Mouse (Mus musculus): ENCODE measurements around the gene Rnaset2a. TPM values are rescaled to one million over a fixed set of nuclear protein-coding genes. Genes with fewer than 3 reads are reported as not detected.
"Not testable (repeated sequence)": the region's sequence is repeated elsewhere in the genome, so short reads cannot be mapped to it uniquely, and the experiment has no call there.

The Rnaset2a gene
- polyA plus RNA-seq, 1 experiment: 79.8 TPM

DNA sequence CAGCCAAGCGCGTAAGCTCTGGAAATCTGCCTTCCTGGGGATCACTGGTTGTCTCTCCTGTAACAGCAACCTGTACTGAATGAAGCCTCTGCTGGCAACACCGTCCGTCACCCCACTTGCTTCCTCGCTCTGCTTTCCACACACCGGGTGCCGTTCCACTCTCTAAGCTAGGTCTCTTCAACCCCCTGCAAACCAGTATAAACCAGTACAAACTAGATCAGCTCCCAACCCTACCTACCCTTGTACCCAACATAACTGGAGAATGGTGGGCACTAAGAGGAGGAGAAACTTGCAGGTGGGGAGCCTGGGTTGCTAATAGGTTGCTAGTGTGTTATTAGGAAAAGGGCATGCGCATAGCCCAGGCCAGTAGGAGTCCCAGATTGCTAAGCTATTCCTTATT, 8.1 kb upstream of the Rnaset2a start:
- not testable (repeated sequence) for H3K4me1 ChIP-seq (replicated peaks; ENCODE audit: control insufficient read depth, insufficient read depth, low read length); H3K27ac ChIP-seq (ENCODE audit: control insufficient read depth, insufficient read depth, low read length); H3K36me3 ChIP-seq (ENCODE audit: control insufficient read depth, insufficient read depth, low read length); H3K27me3 ChIP-seq (ENCODE audit: control insufficient read depth, insufficient read depth, low read length); DNase-seq; H3K4me3 ChIP-seq (ENCODE audit: control insufficient read depth, insufficient read depth, low read length)
- 100% methylated on average over 1 of the region's 8 CpGs for WGBS

DNA sequence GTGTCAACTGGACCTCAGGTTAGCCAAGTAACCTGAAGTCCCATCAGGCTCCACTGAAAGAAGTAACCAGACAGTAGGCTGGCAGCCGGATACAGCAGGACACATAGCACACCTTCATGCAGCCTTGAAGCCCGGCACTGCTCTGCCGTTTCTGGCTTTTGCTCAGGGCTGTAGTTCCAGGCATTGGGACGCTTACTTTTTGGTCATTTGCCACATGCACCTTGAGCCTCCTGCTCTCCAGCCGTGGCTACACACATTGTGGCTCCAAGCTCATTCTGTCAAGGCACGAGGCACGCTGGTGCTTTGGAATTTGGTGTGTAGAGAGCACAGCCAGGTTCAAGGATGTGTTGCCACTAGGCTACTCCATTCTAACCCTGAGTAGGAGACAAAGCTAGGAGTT, 7.1 kb upstream of the Rnaset2a start:
- not testable (repeated sequence) for H3K4me1 ChIP-seq (replicated peaks; ENCODE audit: control insufficient read depth, insufficient read depth, low read length); H3K36me3 ChIP-seq (ENCODE audit: control insufficient read depth, insufficient read depth, low read length); H3K4me3 ChIP-seq (ENCODE audit: control insufficient read depth, insufficient read depth, low read length); H3K27me3 ChIP-seq (ENCODE audit: control insufficient read depth, insufficient read depth, low read length); H3K27ac ChIP-seq (ENCODE audit: control insufficient read depth, insufficient read depth, low read length); DNase-seq
- WGBS: 95% methylated on average over 7 of the region's 7 CpGs

DNA sequence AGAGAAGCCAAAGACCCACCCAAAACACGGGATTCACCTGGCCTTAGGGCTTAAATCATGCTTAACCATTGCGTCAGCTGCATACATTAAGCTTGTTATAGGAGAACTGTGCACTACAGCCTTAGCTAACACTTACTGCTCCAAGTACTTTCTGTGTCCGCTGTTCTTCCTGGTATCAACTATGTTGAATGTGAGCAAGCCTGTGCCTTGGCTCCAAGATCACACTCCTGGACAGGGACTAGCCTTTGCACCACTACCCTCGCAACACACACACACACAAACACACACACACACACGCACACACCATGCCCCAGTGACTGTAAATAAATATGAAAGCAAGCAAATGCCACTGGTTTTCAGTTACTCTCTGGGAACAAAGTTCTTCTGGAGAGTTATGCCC, 966 bp downstream of the Rnaset2a start:
- peak; percentile 18 for DNase-seq
- not testable (repeated sequence) for H3K27me3 ChIP-seq (ENCODE audit: control insufficient read depth, insufficient read depth, low read length)

DNA sequence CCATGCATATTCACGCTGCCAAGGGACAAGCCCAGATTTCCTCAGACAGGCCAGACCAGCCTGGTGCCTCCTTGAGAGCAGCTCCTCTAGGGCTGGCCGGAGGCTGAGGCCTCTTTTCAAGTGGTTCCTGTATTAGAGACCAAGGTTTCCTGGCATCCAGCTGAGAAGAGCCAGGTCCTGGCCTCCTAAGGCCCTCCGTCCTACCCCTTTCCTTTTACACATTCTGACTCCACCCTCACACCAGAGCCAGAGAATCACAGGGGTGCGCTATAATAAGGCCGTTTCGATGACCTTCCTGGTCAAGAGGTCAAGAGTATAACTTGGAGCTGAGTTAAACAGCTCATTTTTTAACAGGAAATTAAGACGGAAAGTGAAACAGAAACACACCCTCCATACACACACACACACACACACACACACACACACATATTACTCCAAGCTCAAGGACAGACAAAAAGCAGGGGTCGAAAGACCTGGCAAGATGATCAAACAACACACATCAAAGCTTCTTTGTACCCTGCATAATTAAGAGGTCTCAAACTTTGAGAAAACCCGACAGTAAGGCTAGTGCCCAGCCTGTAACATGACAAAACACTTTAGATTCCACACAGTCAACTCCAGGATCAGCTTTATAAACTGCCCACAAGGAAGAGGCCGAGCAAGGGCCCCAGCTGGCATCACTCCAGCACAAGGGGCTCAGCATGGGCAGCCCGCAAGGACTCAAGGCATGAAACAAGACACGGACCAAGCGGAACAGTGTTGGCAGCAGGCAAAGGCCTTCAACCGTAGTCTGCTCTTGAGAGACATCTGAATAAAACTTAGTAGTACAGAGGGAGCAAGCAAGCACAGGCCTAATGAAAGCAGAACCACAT, 3.9 kb downstream of the Rnaset2a start:
- H3K27me3 ChIP-seq (ENCODE audit: control insufficient read depth, insufficient read depth, low read length); DNase-seq; H3K4me3 ChIP-seq (ENCODE audit: control insufficient read depth, insufficient read depth, low read length); H3K27ac ChIP-seq (ENCODE audit: control insufficient read depth, insufficient read depth, low read length); H3K36me3 ChIP-seq (ENCODE audit: control insufficient read depth, insufficient read depth, low read length): not testable (repeated sequence)
- peaks cover 14% of the 10 kb centered on the region for H3K4me1 ChIP-seq (replicated peaks; ENCODE audit: control insufficient read depth, insufficient read depth, low read length)
- 42% methylated on average over 13 of the region's 14 CpGs for WGBS

More for the DNA sequence above, 966 bp downstream of the Rnaset2a start:
- H3K27ac ChIP-seq (ENCODE audit: control insufficient read depth, insufficient read depth, low read length): peak overlapping the region; percentile 46; the same call in 1 of the 2 replicates
- peak overlapping the region; percentile 76 for H3K4me3 ChIP-seq (ENCODE audit: control insufficient read depth, insufficient read depth, low read length)
- 13% methylated on average over 5 of the region's 5 CpGs for WGBS
- H3K36me3 ChIP-seq (ENCODE audit: control insufficient read depth, insufficient read depth, low read length): not testable (repeated sequence)
- H3K4me1 ChIP-seq (replicated peaks; ENCODE audit: control insufficient read depth, insufficient read depth, low read length): peaks cover 14% of the 10 kb centered on the region

DNA sequence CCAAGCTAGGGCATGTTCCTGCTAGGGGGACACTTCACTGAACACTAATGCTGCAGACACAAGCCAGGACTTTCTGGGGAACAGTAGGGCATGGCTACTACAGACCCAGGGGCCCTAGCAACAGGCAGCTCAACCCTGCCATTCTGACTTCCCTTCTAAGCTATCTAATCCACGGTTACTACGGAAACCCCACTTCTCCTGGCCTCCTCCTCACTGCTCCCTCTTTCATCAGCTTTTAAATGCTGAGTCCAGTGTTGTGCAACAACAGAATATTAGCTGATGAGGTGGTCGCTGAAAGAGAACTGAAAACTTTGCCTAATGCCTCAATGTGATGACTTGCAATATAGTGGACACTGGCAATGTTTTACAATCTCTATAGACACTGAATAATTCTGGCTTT, 7.7 kb downstream of the Rnaset2a start:
- H3K4me1 ChIP-seq (replicated peaks; ENCODE audit: control insufficient read depth, insufficient read depth, low read length); H3K27me3 ChIP-seq (ENCODE audit: control insufficient read depth, insufficient read depth, low read length); H3K4me3 ChIP-seq (ENCODE audit: control insufficient read depth, insufficient read depth, low read length); DNase-seq; H3K36me3 ChIP-seq (ENCODE audit: control insufficient read depth, insufficient read depth, low read length); H3K27ac ChIP-seq (ENCODE audit: control insufficient read depth, insufficient read depth, low read length): not testable (repeated sequence)
- WGBS: 94% methylated on average over 3 of the region's 3 CpGs

DNA sequence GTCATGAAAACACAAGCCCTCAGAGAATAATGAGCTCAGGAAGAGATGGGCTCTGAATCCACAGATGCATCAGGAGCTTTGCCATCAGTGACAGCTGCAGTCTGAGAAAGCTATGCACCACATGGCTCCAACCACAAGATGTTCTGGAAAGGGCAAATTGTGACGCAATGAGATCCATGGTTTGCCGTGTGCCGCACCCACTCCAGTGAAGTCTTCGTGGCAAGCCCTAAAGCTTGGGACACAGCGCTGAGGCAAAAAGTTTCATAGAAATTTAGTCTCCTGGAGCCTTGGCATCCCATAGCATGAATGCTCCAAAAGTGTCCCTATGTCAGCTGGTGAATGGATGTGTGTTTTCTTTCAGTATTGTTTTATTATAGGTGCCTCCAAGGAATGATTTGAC, 9.8 kb downstream of the Rnaset2a start:
- not testable (repeated sequence) for H3K27me3 ChIP-seq (ENCODE audit: control insufficient read depth, insufficient read depth, low read length); H3K27ac ChIP-seq (ENCODE audit: control insufficient read depth, insufficient read depth, low read length); H3K4me3 ChIP-seq (ENCODE audit: control insufficient read depth, insufficient read depth, low read length); DNase-seq; H3K36me3 ChIP-seq (ENCODE audit: control insufficient read depth, insufficient read depth, low read length); H3K4me1 ChIP-seq (replicated peaks; ENCODE audit: control insufficient read depth, insufficient read depth, low read length)
- WGBS: 98% methylated on average over 5 of the region's 5 CpGs

DNA sequence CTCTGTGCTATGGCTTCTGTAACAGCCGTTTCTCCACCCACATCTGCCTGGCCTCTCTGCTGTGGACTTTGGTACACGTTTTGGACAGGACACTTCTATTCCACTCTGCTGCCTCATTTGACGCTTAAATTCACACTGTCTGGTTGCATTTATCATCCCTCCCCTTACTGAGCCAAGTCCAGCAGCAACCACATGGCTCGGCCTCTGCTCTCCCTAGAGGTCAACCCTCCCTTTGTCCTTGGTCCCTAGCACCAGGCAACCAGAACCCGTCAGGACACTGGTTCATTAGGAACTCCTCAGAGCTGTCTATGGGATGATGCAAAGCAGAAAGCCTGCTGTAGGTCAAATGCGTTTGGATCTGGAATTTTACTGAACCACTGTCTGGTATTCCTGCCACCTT, 17.0 kb downstream of the Rnaset2a start:
- not testable (repeated sequence) for H3K4me3 ChIP-seq (ENCODE audit: control insufficient read depth, insufficient read depth, low read length); H3K27me3 ChIP-seq (ENCODE audit: control insufficient read depth, insufficient read depth, low read length); DNase-seq; H3K4me1 ChIP-seq (replicated peaks; ENCODE audit: control insufficient read depth, insufficient read depth, low read length); H3K27ac ChIP-seq (ENCODE audit: control insufficient read depth, insufficient read depth, low read length); H3K36me3 ChIP-seq (ENCODE audit: control insufficient read depth, insufficient read depth, low read length)
- WGBS: no CpG with 5 or more reads among the region's 6 CpGs

DNA sequence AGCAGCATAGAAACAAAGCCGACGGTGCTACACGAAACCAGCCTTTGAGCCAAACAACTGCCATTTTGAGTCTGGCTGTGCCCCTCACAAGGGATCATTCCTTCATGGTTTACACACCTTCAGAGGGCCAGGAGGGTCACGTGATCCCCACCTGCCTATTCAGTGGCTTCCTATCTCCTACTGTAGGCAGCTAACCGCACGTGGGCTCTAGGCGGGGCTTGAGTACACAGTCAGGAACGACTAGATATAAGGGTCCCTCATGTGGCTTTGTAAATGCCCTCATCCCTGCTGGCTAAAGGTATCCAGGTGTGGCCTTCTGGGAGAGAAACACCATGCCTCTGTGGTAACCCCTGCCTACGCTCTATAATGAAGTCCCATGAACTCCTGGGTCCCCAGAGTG, 18.3 kb downstream of the Rnaset2a start:
- DNase-seq: not testable (repeated sequence)

DNA sequence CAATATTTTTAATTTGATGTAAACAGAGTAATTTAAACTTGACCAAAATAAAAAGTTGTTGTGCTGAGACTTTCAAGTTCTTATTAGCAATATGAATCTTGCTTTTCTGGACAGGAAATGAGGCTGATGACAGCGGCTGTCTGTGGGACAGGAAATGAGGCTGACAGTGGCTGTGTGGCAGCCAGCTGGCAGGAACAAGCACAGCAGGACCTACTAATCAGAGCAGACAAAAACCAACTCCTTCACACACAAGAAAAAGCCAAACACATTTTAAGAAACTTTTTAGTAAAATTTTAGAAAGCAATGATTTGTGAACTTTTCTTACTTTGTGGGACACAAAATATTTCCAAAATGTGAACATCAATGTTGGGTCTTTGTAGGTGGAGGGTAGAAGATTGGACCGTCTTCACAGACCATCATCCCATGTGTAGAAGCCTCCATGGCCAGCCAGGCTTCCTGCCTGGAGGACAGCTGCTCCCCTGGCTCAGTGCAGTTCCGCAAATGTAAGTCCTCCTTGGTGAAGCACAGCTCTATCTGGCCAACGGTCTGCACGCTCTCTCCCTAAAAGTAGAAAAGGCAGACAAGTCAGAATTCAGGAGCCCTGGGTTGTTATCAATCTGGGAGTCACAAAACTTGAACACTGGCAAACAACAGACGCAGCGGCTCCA, 19.4 kb downstream of the Rnaset2a start:
- WGBS: 56% methylated on average over 1 of the region's 7 CpGs
- not testable (repeated sequence) for H3K27me3 ChIP-seq (ENCODE audit: control insufficient read depth, insufficient read depth, low read length); DNase-seq; H3K36me3 ChIP-seq (ENCODE audit: control insufficient read depth, insufficient read depth, low read length); H3K4me3 ChIP-seq (ENCODE audit: control insufficient read depth, insufficient read depth, low read length); H3K4me1 ChIP-seq (replicated peaks; ENCODE audit: control insufficient read depth, insufficient read depth, low read length); H3K27ac ChIP-seq (ENCODE audit: control insufficient read depth, insufficient read depth, low read length)

More for the DNA sequence above, 18.3 kb downstream of the Rnaset2a start:
- not testable (repeated sequence) for H3K4me3 ChIP-seq (ENCODE audit: control insufficient read depth, insufficient read depth, low read length); H3K27ac ChIP-seq (ENCODE audit: control insufficient read depth, insufficient read depth, low read length); H3K4me1 ChIP-seq (replicated peaks; ENCODE audit: control insufficient read depth, insufficient read depth, low read length); H3K27me3 ChIP-seq (ENCODE audit: control insufficient read depth, insufficient read depth, low read length); H3K36me3 ChIP-seq (ENCODE audit: control insufficient read depth, insufficient read depth, low read length)
- WGBS: 90% methylated on average over 9 of the region's 9 CpGs

DNA sequence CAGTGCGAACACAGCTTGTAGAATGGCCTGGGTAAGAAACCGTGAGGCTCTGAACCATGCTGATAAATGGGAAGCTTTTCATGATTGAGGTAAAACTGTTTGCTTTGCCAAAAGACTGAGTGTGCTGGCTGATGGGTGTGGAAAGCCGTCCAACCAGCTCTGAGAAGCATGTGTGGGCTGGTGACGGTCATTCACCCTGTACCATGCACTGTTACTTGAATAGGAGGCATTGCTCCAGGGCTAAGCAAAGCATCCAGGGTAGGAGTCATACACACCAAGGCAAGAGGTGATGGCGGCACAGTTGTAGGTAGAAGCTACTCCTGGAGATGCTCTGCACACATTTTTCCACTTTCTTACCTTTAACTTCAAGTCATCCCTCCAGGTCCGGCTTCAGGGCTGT, 23.3 kb downstream of the Rnaset2a start:
- not testable (repeated sequence) for H3K4me3 ChIP-seq (ENCODE audit: control insufficient read depth, insufficient read depth, low read length); H3K36me3 ChIP-seq (ENCODE audit: control insufficient read depth, insufficient read depth, low read length); H3K4me1 ChIP-seq (replicated peaks; ENCODE audit: control insufficient read depth, insufficient read depth, low read length); DNase-seq; H3K27ac ChIP-seq (ENCODE audit: control insufficient read depth, insufficient read depth, low read length); H3K27me3 ChIP-seq (ENCODE audit: control insufficient read depth, insufficient read depth, low read length)
- 100% methylated on average over 4 of the region's 6 CpGs for WGBS

DNA sequence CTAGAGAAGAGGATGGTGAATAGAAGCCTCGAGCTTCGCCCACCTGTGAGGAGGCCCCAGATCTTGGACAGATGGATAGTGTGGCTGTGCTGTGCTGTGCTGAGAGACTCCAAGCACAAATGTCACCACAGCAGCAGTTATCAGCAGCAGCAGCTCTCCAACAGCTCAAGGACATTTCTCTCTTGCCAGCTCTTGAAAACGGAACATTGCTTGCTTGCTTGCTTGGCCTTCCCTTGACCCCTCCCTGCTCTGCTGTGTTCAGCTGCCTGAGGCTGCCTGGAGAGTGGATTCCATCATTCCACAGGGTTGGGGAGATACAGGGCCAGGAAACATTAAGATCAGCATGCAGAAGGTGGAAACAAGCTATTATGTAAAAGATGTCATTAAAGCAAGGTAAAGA, 24.9 kb downstream of the Rnaset2a start:
- H3K36me3 ChIP-seq (ENCODE audit: control insufficient read depth, insufficient read depth, low read length); H3K27me3 ChIP-seq (ENCODE audit: control insufficient read depth, insufficient read depth, low read length); H3K4me1 ChIP-seq (replicated peaks; ENCODE audit: control insufficient read depth, insufficient read depth, low read length); DNase-seq; H3K27ac ChIP-seq (ENCODE audit: control insufficient read depth, insufficient read depth, low read length); H3K4me3 ChIP-seq (ENCODE audit: control insufficient read depth, insufficient read depth, low read length): not testable (repeated sequence)
- no CpG with 5 or more reads among the region's 3 CpGs for WGBS
